Mouse (Mus musculus) megakaryocyte, embryonic 14.5 days (primary cell): ENCODE data around the gene Abca3. TPM values are rescaled to one million over a fixed set of nuclear protein-coding genes. Genes with fewer than 3 reads are reported as not detected.
"Not testable (repeated sequence)": the region's sequence is repeated elsewhere in the genome, so short reads cannot be mapped to it uniquely, and the experiment has no call there.

ENCODE experiments used
- H3K27me3 ChIP-seq: replicated peaks from 2 replicates; pipeline ENCODE3; 2012; ENCODE audit warnings: inconsistent platforms
- H3K36me3 ChIP-seq: replicated peaks from 2 replicates; pipeline ENCODE3; 2012; ENCODE audit warnings: low read length, inconsistent platforms, mixed read lengths
- H3K4me1 ChIP-seq: 2 replicates; pipeline ENCODE4 v1.6.1; 2012; ENCODE audit warnings: inconsistent platforms
- H3K4me3 ChIP-seq: replicated peaks from 2 replicates; pipeline ENCODE3; 2012; ENCODE audit warnings: moderate library complexity, mild to moderate bottlenecking, inconsistent platforms
- H3K9me3 ChIP-seq: 2 replicates; pipeline ENCODE4 v1.6.1; 2012; ENCODE audit warnings: inconsistent platforms
- FLI1 ChIP-seq: IDR thresholded peaks from 2 replicates; pipeline ENCODE4 v1.6.1; 2012; ENCODE audit warnings: low read length, inconsistent platforms, mixed read lengths
- GATA1 ChIP-seq: IDR thresholded peaks from 3 replicates; pipeline ENCODE4 v1.6.1; 2012; ENCODE audit warnings: mixed read lengths, low read length, inconsistent platforms, borderline replicate concordance
- polyA plus RNA-seq: library from polyadenylated mRNA; stranded (reverse); fragments of >175 nt; gene quantifications from 2 replicates; pipeline ENCODE4 v1.2.3, GENCODE M21; 2012; ENCODE audit warnings: low replicate concordance; ENCODE audit not compliant: insufficient read depth

Gene Abca3
- polyA plus RNA-seq, 1 experiment = 7.6 TPM

GRCm38 (mm10) chr17:24407116-24407803 lies 55.5 kb downstream of the Abca3 start:
- Histone ChIP-seq H3K9me3 (no peaks in the 10 kb centered on the region), H3K4me1 (0 out of 2 replicates have a peak, but pooled peaks cover 3% of the 10 kb centered on the region), H3K4me3 (no peak overlapping the region), H3K36me3 (peaks cover 91% of the 10 kb centered on the region), H3K27me3 (no peaks in the 10 kb centered on the region)
- no peak for TF ChIP-seq FLI1
- TF ChIP-seq GATA1 = no peak

- peak overlapping the region; percentile 96 for H3K4me3 ChIP-seq
- TF ChIP-seq GATA1 (no peak), FLI1 (no peak)
- peaks cover 61% of the 10 kb centered on the region for H3K36me3 ChIP-seq
- no peaks in the 10 kb centered on the region for H3K27me3 ChIP-seq
- peaks cover 43% of the 10 kb centered on the region for H3K4me1 ChIP-seq
- no peaks in the 10 kb centered on the region for H3K9me3 ChIP-seq
These were observed 61.9 kb downstream of the Abca3 start for GRCm38 (mm10) chr17:24413557-24414211.

GRCm38 (mm10) chr17:24414230-24414976 lies 62.7 kb downstream of the Abca3 start, which contains the start of gene Rnps1:
TSS of gene Rnps1 (plus strand) at chr17:24414565.
- Histone ChIP-seq H3K4me1 (peaks cover 46% of the 10 kb centered on the region), H3K4me3 (peak within 1 kb of the TSS; percentile 96), H3K36me3 (peaks cover 61% of the 10 kb centered on the region), H3K27me3 (no peaks in the 10 kb centered on the region), H3K9me3 (no peaks in the 10 kb centered on the region)
- TF ChIP-seq FLI1 = peak; percentile 12; the same call in 1 of the 2 replicates
- no peak for TF ChIP-seq GATA1

DNA sequence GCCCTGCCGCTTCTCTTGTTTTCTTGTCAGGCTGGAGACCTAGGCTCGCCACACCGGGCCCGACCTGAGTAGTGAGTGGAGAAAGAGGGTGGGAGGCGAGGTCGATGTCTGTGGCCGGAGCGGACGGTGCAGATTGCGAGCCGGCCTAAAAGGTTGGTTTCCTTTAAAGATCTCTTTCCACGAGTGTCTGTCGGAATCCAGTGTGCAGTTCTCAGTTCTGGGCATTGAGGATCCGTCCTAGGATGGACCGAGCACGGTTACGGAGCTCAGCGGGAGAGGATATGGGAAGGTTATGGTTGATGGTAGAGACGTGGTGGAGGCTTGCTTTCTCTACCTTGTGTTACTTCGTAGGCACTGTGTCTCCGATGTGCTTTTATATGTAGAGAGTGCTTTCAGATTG lies 63.3 kb downstream of the Abca3 start:
- peaks cover 61% of the 10 kb centered on the region for H3K36me3 ChIP-seq
- H3K27me3 ChIP-seq = no peaks in the 10 kb centered on the region
- no peak for TF ChIP-seq GATA1
- H3K4me1 ChIP-seq = peaks cover 50% of the 10 kb centered on the region
- no peaks in the 10 kb centered on the region for H3K9me3 ChIP-seq
- H3K4me3 ChIP-seq = peak overlapping the region; percentile 96

GRCm38 (mm10) chr17:24416051-24416652 lies 64.4 kb downstream of the Abca3 start:
- TF ChIP-seq GATA1 (no peak), FLI1 (no peak)
- Histone ChIP-seq H3K27me3 (no peaks in the 10 kb centered on the region), H3K36me3 (peaks cover 62% of the 10 kb centered on the region), H3K4me3 (peak overlapping the region; percentile 96), H3K4me1 (peaks cover 51% of the 10 kb centered on the region), H3K9me3 (no peaks in the 10 kb centered on the region)

GRCm38 (mm10) chr17:24423114-24423513 lies 71.4 kb downstream of the Abca3 start:
- Histone ChIP-seq H3K9me3 (no peaks in the 10 kb centered on the region), H3K36me3 (peaks cover 70% of the 10 kb centered on the region), H3K27me3 (no peaks in the 10 kb centered on the region), H3K4me1 (peaks cover 24% of the 10 kb centered on the region), H3K4me3 (no peak overlapping the region)
- TF ChIP-seq GATA1 = no peak
- TF ChIP-seq FLI1 = no peak

GRCm38 (mm10) chr17:24424489-24424888 lies 72.7 kb downstream of the Abca3 start:
- no peaks in the 10 kb centered on the region for H3K9me3 ChIP-seq
- no peak overlapping the region for H3K4me3 ChIP-seq
- no peaks in the 10 kb centered on the region for H3K27me3 ChIP-seq
- peaks cover 64% of the 10 kb centered on the region for H3K36me3 ChIP-seq
- TF ChIP-seq GATA1 (no peak), FLI1 (no peak)
- H3K4me1 ChIP-seq = peaks cover 16% of the 10 kb centered on the region

DNA sequence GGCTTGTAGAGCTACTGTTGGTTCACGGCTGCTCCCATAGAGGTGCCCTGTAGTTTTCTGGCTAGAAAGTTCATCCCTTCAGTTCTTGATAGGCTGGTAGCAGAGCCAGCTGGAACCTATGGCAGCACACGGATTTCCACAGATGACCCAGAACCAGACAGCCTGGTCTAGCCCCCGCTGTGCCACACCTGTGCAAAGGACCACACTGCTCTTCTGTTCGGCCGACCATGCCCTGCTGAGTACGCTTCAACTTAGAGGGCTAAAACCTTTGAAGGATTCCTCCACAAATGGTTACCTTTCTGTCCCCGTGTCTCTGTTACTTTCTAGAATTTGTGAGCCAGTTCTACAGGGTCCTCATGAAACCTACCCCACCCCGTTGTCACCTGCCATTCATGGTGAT lies 73.6 kb downstream of the Abca3 start:
- H3K4me3 ChIP-seq, H3K9me3 ChIP-seq, H3K27me3 ChIP-seq: not testable (repeated sequence)
- peaks cover 19% of the 10 kb centered on the region for H3K4me1 ChIP-seq
- H3K36me3 ChIP-seq = peaks cover 63% of the 10 kb centered on the region

- peak overlapping the region; percentile 80 for H3K4me3 ChIP-seq
- H3K4me1 ChIP-seq = peaks cover 25% of the 10 kb centered on the region
- TF ChIP-seq GATA1 (no peak), FLI1 (no peak)
- H3K36me3 ChIP-seq = peaks cover 60% of the 10 kb centered on the region
- H3K27me3 ChIP-seq = no peaks in the 10 kb centered on the region
- no peaks in the 10 kb centered on the region for H3K9me3 ChIP-seq
These were observed 74.2 kb downstream of the Abca3 start for GRCm38 (mm10) chr17:24425905-24426304.

DNA sequence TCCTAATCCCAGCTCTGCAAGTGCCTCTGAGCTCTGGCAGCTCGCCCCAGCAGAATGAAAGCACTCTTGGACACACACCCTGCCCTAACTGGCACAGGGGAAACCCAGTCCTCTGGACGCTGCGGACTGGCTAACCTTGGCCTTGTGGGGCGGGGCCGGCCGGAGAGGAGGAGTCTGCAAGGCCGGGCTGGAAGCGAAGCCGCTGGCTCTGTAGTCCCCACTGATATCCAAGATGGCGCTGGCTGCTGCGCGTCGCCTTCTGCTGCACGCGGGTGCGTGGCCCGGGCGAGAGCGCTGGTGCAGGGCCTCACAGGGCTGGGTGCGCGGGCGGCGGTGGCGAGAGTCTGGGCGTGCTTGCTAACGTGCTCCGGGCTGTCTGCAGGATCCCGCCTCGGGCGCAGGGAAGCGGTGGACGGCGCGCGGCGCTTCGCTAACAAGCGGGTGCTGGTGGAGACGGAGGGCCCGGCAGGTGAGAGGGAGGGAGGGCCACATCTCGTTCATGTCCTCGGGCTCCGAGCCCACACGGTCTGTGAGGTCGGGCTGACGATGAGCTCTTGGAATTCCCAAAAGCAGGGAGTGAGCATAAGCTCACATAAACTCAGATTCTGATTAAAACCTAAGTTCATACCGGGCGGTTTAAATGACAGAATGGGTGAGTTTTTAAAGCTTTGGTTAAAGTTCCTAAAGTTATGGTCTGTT lies 74.9 kb downstream of the Abca3 start, which contains the start of gene Eci1:
Gene Eci1 (plus strand): TSS at position 171 of the 699 bp plus-strand sequence.
- Histone ChIP-seq H3K4me3 (peak within 1 kb of the TSS; percentile 98), H3K4me1 (peaks cover 26% of the 10 kb centered on the region), H3K27me3 (no peaks in the 10 kb centered on the region), H3K9me3 (no peaks in the 10 kb centered on the region), H3K36me3 (peaks cover 54% of the 10 kb centered on the region)
- TF ChIP-seq GATA1 (no peak), FLI1 (no peak)
